18 mouse cellular contexts compared by ENCODE assay signal in the genomic region with DNA sequence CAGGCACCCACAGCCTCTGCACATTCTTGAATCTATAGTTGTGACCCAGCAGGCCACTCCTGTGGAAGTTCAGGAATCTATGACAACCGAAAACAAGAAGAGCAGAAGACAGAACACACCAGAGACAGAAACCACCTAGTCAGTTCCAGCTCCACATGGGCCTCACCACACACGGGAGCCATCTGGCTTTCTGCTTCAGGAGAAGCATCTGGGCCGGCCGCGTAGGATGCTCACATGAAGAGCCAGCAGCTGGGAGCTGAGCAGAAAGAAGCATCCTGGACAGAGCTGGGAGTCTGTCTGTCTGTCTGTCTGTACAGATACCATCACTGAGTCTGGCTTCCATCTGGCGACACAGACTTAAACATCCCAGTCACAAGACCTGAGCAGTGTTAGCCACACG.
A peak's percentile ranks its signal among the peaks of the same experiment; 100 is the strongest.
DNase-seq lines count a peak whose midpoint lies in the region; ATAC-seq and TF ChIP-seq lines count a peak whose summit lies in the region.
"Had no signal": no experiment of that assay in that cellular context is flagged by ENCODE, and none has a peak within 500 bp of the region (broad histone marks: within the 10 kb centered on the region; RNA-seq: fewer than 3 reads in every experiment).

No protein-coding gene starts in this region.

- no peak overlapping the region for H3K9ac ChIP-seq in liver, embryonic 12.5 days
- H3K9ac ChIP-seq: embryonic facial prominence, embryonic 12.5 days; lung, embryonic 14.5 days; midbrain, embryonic 13.5 days had no signal

- H3K27ac ChIP-seq in left cerebral cortex, adult 2 months: no peak overlapping the region
- no peak overlapping the region for H3K27ac ChIP-seq in gastrocnemius, adult 2 months
- no peak overlapping the region for H3K27ac ChIP-seq in liver, embryonic 12.5 days
- H3K27ac ChIP-seq: embryonic facial prominence, embryonic 12.5 days; heart, embryonic 10.5 days; layer of hippocampus, adult 2 months; midbrain, embryonic 13.5 days had no signal

- H3K4me1 ChIP-seq in liver, embryonic 12.5 days: no peaks in the 10 kb centered on the region
- H3K4me1 ChIP-seq: heart, embryonic 10.5 days had no signal

- no peaks in the 10 kb centered on the region for H3K36me3 ChIP-seq in liver, embryonic 12.5 days
- H3K36me3 ChIP-seq: embryonic facial prominence, embryonic 12.5 days; heart, embryonic 10.5 days; midbrain, embryonic 13.5 days had no signal

- H3K4me2 ChIP-seq in liver, embryonic 12.5 days: no peak overlapping the region
- H3K4me2 ChIP-seq: embryonic facial prominence, embryonic 12.5 days; lung, embryonic 14.5 days; midbrain, embryonic 13.5 days had no signal

- 81% methylated on average over 7 of the region's 7 CpGs for WGBS in liver, embryonic 12.5 days (ENCODE audit: insufficient replicate concordance)

- ATAC-seq in liver, embryonic 12.5 days: no peak

- no peaks in the 10 kb centered on the region for H3K27me3 ChIP-seq in liver, embryonic 12.5 days (replicated peaks)
- H3K27me3 ChIP-seq: embryonic facial prominence, embryonic 12.5 days had no signal

- no peaks in the 10 kb centered on the region for H3K9me3 ChIP-seq in liver, embryonic 12.5 days (replicated peaks)
- H3K9me3 ChIP-seq: embryonic facial prominence, embryonic 12.5 days; heart, embryonic 10.5 days; midbrain, embryonic 13.5 days had no signal

- H3K4me3 ChIP-seq in left cerebral cortex, adult 2 months: no peak overlapping the region
- no peak overlapping the region for H3K4me3 ChIP-seq in gastrocnemius, adult 2 months
- H3K4me3 ChIP-seq in liver, embryonic 12.5 days: no peak overlapping the region
- H3K4me3 ChIP-seq: embryonic facial prominence, embryonic 12.5 days; heart, embryonic 10.5 days; layer of hippocampus, adult 2 months; midbrain, embryonic 13.5 days had no signal

- peak; percentile 20 to 39 for DNase-seq in frontal cortex, adult 2 months (ENCODE audit: extremely low spot score in 1 of 2, low spot score in 1 of 2)
- no peak for DNase-seq in frontal cortex, postnatal 25 days (ENCODE audit: low spot score in 2 of 2)
- DNase-seq in left cerebral cortex, adult 18-20 months (ENCODE audit: low spot score in 2 of 2): peak; percentile 21 to 37
- no peak for DNase-seq in left cerebral cortex, postnatal 10 days (ENCODE audit: extremely low spot score in 1 of 2, low spot score in 2 of 2)
- DNase-seq in left cerebral cortex, adult 2 months (ENCODE audit: extremely low spot score in 1 of 2, low spot score in 2 of 2): peak; percentile 23 to 30
- peak; percentile 39 for DNase-seq in right cerebral cortex, postnatal 14 days
- no peak for DNase-seq in gastrocnemius, adult 2 months
- DNase-seq: adrenal gland, adult 2 months; B cell, adult 2 months; cerebellum, adult 18-20 months; gastrocnemius, postnatal 25 days; liver; lung, embryonic 14.5 days had no signal

- intact Hi-C loops in left cerebral cortex, postnatal 10 days (cut with DNase I): no loop called here
- intact Hi-C loops in left cerebral cortex, adult 2 months (cut with DNase I): loop anchor here (5.0 kb wide), 1 partner anchor 77 kb away; a partner anchor contains a TSS
- intact Hi-C loops in gastrocnemius, adult 2 months (cut with DNase I): no loop called here

- TF ChIP-seq CTCF in left cerebral cortex, adult 2 months (IDR thresholded peaks at IDR 0.05): no peak
- TF ChIP-seq CTCF in gastrocnemius, adult 2 months (IDR thresholded peaks at IDR 0.05): no peak

Comparison
In these comparisons a context has a peak if more than half of its experiments do, and no peak if none do; other contexts are left out.
1. DNase-seq: peak in frontal cortex, adult 2 months (2 of 2), left cerebral cortex, adult 18-20 months (2 of 2), left cerebral cortex, adult 2 months (2 of 2) and right cerebral cortex, postnatal 14 days (single experiment); none in frontal cortex, postnatal 25 days (0 of 2), left cerebral cortex, postnatal 10 days (0 of 2) and gastrocnemius, adult 2 months (single experiment).